Mouse (Mus musculus): ENCODE measurements at regions not wholly inside any gene's neighbourhood (a gene's known extent, or its start where the extent isn't known, plus 50 kb on each side); places are given as distances from the start of the nearest gene placed in this dataset.

- no peak for DNase-seq (ENCODE audit: inconsistent ontology term)
Observed at GRCm38 (mm10) chr14:58605529-58605928, 535.2 kb downstream of the Fgf9 start.

- DNase-seq (ENCODE audit: inconsistent ontology term): no peak
Observed at GRCm38 (mm10) chr14:58598867-58599266, 528.5 kb downstream of the Fgf9 start.

GRCm38 (mm10) chr14:58597810-58598209 is 527.5 kb downstream of the Fgf9 start:
- DNase-seq (ENCODE audit: inconsistent ontology term): no peak

- DNase-seq (ENCODE audit: inconsistent ontology term): no peak
Observed at GRCm38 (mm10) chr14:58596936-58597335, 526.6 kb downstream of the Fgf9 start.

GRCm38 (mm10) chr14:58581806-58582205 is 511.5 kb downstream of the Fgf9 start:
- no peak for DNase-seq (ENCODE audit: inconsistent ontology term)

- DNase-seq (ENCODE audit: inconsistent ontology term): no peak
Observed at GRCm38 (mm10) chr14:58570021-58570420, 499.7 kb downstream of the Fgf9 start.

GRCm38 (mm10) chr14:58567472-58567871 is 497.1 kb downstream of the Fgf9 start:
- DNase-seq (ENCODE audit: inconsistent ontology term): no peak

GRCm38 (mm10) chr14:58563082-58563481 is 492.7 kb downstream of the Fgf9 start:
- no peak for DNase-seq (ENCODE audit: inconsistent ontology term)

- no peak for DNase-seq (ENCODE audit: inconsistent ontology term)
Observed at GRCm38 (mm10) chr14:58550785-58551184, 480.4 kb downstream of the Fgf9 start.

GRCm38 (mm10) chr14:58545778-58546177 is 475.4 kb downstream of the Fgf9 start:
- no peak for DNase-seq (ENCODE audit: inconsistent ontology term)

- no peak for DNase-seq (ENCODE audit: inconsistent ontology term)
Observed at GRCm38 (mm10) chr14:58543140-58543767, 472.9 kb downstream of the Fgf9 start.

- no peak for DNase-seq (ENCODE audit: inconsistent ontology term)
Observed at GRCm38 (mm10) chr14:58538135-58538534, 467.8 kb downstream of the Fgf9 start.

- peak; percentile 83 for DNase-seq (ENCODE audit: inconsistent ontology term)
Observed at GRCm38 (mm10) chr14:58520976-58521549, 450.7 kb downstream of the Fgf9 start.

GRCm38 (mm10) chr14:58520384-58520783 is 450.0 kb downstream of the Fgf9 start:
- no peak for DNase-seq (ENCODE audit: inconsistent ontology term)

- DNase-seq (ENCODE audit: inconsistent ontology term): peak; percentile 88
Observed at GRCm38 (mm10) chr14:58519086-58519485, 448.7 kb downstream of the Fgf9 start.

- DNase-seq (ENCODE audit: inconsistent ontology term): no peak
Observed at GRCm38 (mm10) chr14:58516543-58516942, 446.2 kb downstream of the Fgf9 start.

- no peak for DNase-seq (ENCODE audit: inconsistent ontology term)
Observed at GRCm38 (mm10) chr14:58512177-58512576, 441.8 kb downstream of the Fgf9 start.

- DNase-seq (ENCODE audit: inconsistent ontology term): peak; percentile 53
Observed at GRCm38 (mm10) chr14:58511571-58511985, 441.2 kb downstream of the Fgf9 start.

GRCm38 (mm10) chr14:58510790-58511189 is 440.4 kb downstream of the Fgf9 start:
- no peak for DNase-seq (ENCODE audit: inconsistent ontology term)

- DNase-seq (ENCODE audit: inconsistent ontology term): no peak
Observed at GRCm38 (mm10) chr14:58509106-58509505, 438.8 kb downstream of the Fgf9 start.

GRCm38 (mm10) chr14:58506490-58506889 is 436.1 kb downstream of the Fgf9 start:
- DNase-seq (ENCODE audit: inconsistent ontology term): peak; percentile 80

- peak; percentile 56 for DNase-seq (ENCODE audit: inconsistent ontology term)
Observed at GRCm38 (mm10) chr14:58505841-58506240, 435.5 kb downstream of the Fgf9 start.

GRCm38 (mm10) chr14:58502890-58503289 is 432.5 kb downstream of the Fgf9 start:
- peak; percentile 72 for DNase-seq (ENCODE audit: inconsistent ontology term)

GRCm38 (mm10) chr14:58500014-58500413 is 429.7 kb downstream of the Fgf9 start:
- peak; percentile 48 for DNase-seq (ENCODE audit: inconsistent ontology term)

Measured in Muller cell, postnatal 12 days (primary cell).